Comparison of ENCODE assay signal across 7 mouse cellular contexts in genomic region chr11:77149783-77150630, GRCm38 (mm10). TPM values are rescaled to one million over a fixed set of nuclear protein-coding genes. Genes with fewer than 3 reads are reported as not detected.
DNase-seq lines count a peak whose midpoint lies in the region; ATAC-seq and TF ChIP-seq lines count a peak whose summit lies in the region.
"Not testable (repeated sequence)": the region's sequence is repeated elsewhere in the genome, so short reads cannot be mapped to it uniquely, and the experiment has no call there.

No protein-coding gene starts in this region.

- not testable (repeated sequence) for H3ac ChIP-seq in C2C12 (ENCODE audit: control insufficient read depth, insufficient read length, low read depth)

- not testable (repeated sequence) for H3K36me3 ChIP-seq in C2C12 (ENCODE audit: control insufficient read depth, insufficient read depth); embryonic facial prominence, embryonic 14.5 days (ENCODE audit: control insufficient read depth, insufficient read depth, low read length); lung, postnatal 0 days (ENCODE audit: insufficient read depth, low read length)

- not testable (repeated sequence) for H3K4me1 ChIP-seq in embryonic facial prominence, embryonic 14.5 days (ENCODE audit: control insufficient read depth, insufficient read depth, low read length); lung, postnatal 0 days (ENCODE audit: insufficient read depth, low read depth, low read length)

- not testable (repeated sequence) for H3K4me3 ChIP-seq in C2C12 (ENCODE audit: insufficient read depth, poor library complexity, severe bottlenecking); embryonic facial prominence, embryonic 14.5 days (ENCODE audit: low read depth, low read length); lung, postnatal 0 days (ENCODE audit: low read depth, low read length)

- H3K27me3 ChIP-seq in C2C12 (ENCODE audit: control insufficient read depth, insufficient read depth, insufficient read length); embryonic facial prominence, embryonic 14.5 days (replicated peaks; ENCODE audit: control insufficient read depth, insufficient read depth, low read length); lung, postnatal 0 days (replicated peaks; ENCODE audit: insufficient read depth, low read length): not testable (repeated sequence)

- 71% methylated on average over 21 of the region's 22 CpGs for WGBS in embryonic facial prominence, embryonic 14.5 days
- WGBS in lung, postnatal 0 days = 62% methylated on average over 20 of the region's 22 CpGs

- not testable (repeated sequence) for TF ChIP-seq CTCF in C2C12 (IDR thresholded peaks at IDR 0.05; ENCODE audit: control insufficient read depth, insufficient read depth, insufficient read length); lung, postnatal 0 days (IDR thresholded peaks at IDR 0.05)

- not testable (repeated sequence) for H3K9me3 ChIP-seq in embryonic facial prominence, embryonic 14.5 days (ENCODE audit: control insufficient read depth, low read length); lung, postnatal 0 days (ENCODE audit: low read length)

- not testable (repeated sequence) for H3K79me2 ChIP-seq in C2C12 (ENCODE audit: control insufficient read depth, insufficient read depth)

- peak; percentile 34 for DNase-seq in embryonic facial prominence, embryonic 14.5 days (ENCODE audit: low spot score)
- DNase-seq in heart, adult 9 months (ENCODE audit: low spot score in 2 of 2) = peak; percentile 5
- peak; percentile 13 to 38 for DNase-seq in kidney, postnatal 4 days
- peak; percentile 8 for DNase-seq in lung, postnatal 0 days (ENCODE audit: low spot score)
- peak; percentile 5 for DNase-seq in lung, postnatal 25 days (ENCODE audit: low spot score)

- TF ChIP-seq EP300 in lung, postnatal 0 days (IDR thresholded peaks at IDR 0.05) = not testable (repeated sequence)

- not testable (repeated sequence) for H3K9ac ChIP-seq in embryonic facial prominence, embryonic 14.5 days (ENCODE audit: low read depth, low read length); lung, postnatal 0 days (replicated peaks; ENCODE audit: low read depth)

- ATAC-seq in embryonic facial prominence, embryonic 14.5 days (ENCODE audit: low read depth) = peak; percentile 67; the same call in 1 of the 2 replicates
- not testable (repeated sequence) for ATAC-seq in lung, postnatal 0 days
- ATAC-seq in monocyte, adult 5-6 weeks (replicated peaks; ENCODE audit: insufficient number of reproducible peaks, low FRiP score, low TSS enrichment, poor library complexity, severe bottlenecking) = peak; percentile 40; the same call in 1 of the 2 replicates

- not testable (repeated sequence) for H3K27ac ChIP-seq in embryonic facial prominence, embryonic 14.5 days (replicated peaks; ENCODE audit: low read depth, low read length); lung, postnatal 0 days (ENCODE audit: low read length)

- H3K4me2 ChIP-seq in embryonic facial prominence, embryonic 14.5 days (ENCODE audit: low read depth, low read length); lung, postnatal 0 days (replicated peaks; ENCODE audit: low read depth, low read length): not testable (repeated sequence)

- not testable (repeated sequence) for H3K79me3 ChIP-seq in C2C12 (ENCODE audit: low read depth)

TF ChIP-seq in C2C12, 6 proteins besides CTCF, POLR2A, EP300 and RAD21:
- TF ChIP-seq MYOD1 (IDR thresholded peaks at IDR 0.05; ENCODE audit: control insufficient read depth, insufficient read length, low read depth) = peak; percentile 15

RNA-seq across cellular contexts. Expression of gene Efcab5, which starts 38.8 kb away (rescaled TPM):
- 0.05 TPM for polyA plus RNA-seq in C2C12 (2012; fragmentation: generic; extraction: Trizol)
- 0.20 and 0.50 TPM in 2 replicates for polyA plus RNA-seq in embryonic facial prominence, embryonic 14.5 days (2014; fragmentation: Nextera tagmentation; extraction: Ambion mirVana)
- polyA plus RNA-seq in lung, postnatal 0 days (2015; fragmentation: Nextera tagmentation; extraction: Ambion mirVana) = 0.26 and 0.31 TPM in 2 replicates
- 2.4 to 5.0 TPM (median 3.9 TPM) in 3 replicates for total RNA-seq in monocyte, adult 5-6 weeks (2017)
